Mouse (Mus musculus): ENCODE measurements around the gene Amer2.
A peak's percentile ranks its signal among the peaks of the same experiment; 100 is the strongest.

Amer2 gene

DNA sequence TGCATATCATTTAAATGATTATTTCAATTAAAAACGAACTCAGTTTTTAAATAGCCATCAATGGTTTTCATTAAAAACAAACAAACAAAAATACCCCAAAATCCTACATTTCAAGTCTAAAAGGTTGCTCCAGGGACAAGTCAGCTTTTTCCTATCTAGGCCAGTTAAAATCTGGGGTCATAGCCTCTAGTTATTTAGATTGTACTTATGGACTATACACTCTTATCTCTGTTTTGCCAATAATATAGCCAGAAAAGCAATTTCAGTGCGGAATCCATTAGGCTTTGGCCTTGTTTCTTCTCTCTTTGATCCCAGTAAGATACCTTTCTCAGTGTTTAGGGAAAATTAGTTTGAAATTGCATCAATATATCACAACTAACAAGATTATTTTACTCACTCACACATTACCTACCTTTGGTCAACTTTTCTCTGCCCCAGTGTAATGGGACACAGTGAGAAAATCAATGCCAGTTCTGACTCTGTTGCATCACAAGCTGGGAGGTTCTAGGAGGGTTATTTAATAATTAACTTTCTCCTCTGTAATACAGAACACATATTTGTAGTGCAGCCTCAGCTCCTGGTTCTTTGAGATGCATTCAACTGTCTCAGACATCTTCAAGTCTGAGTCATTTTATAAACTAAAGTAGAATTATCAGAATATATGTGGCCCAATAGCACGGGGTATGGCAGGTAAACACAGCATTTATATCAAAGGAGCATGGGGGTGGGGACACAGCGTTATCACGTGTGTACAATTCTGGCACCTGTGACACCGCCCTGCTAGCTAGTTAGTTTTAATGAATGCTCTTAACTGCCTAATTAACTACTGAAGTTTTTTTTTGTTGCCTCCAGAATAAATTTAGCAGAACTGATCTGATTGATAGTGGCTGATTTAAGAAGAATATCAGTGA lies 13.8 kb downstream of the Amer2 start:
- DNase-seq (ENCODE audit: inconsistent age in 2 of 2, low spot score in 1 of 2): no peak

DNA sequence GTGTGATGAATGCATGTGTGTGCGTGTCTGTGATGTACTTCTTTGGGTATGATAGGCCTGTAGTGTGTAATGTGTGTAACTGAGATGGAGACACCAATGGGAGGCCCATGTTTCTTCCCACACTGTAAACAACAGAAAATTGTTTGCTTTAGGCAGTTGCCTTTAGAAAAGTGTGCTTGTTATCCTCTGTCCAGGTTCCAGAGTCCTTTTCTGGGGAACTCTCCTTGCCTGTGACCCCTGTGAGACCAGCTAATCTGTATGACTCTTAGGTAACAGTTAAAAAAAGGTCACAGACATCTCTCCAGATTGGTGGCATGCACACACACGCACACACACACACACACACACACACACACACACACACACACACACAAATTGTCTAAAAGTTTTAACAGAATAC lies 15.3 kb downstream of the Amer2 start:
- no peak for DNase-seq (ENCODE audit: inconsistent age in 2 of 2, low spot score in 1 of 2)

DNA sequence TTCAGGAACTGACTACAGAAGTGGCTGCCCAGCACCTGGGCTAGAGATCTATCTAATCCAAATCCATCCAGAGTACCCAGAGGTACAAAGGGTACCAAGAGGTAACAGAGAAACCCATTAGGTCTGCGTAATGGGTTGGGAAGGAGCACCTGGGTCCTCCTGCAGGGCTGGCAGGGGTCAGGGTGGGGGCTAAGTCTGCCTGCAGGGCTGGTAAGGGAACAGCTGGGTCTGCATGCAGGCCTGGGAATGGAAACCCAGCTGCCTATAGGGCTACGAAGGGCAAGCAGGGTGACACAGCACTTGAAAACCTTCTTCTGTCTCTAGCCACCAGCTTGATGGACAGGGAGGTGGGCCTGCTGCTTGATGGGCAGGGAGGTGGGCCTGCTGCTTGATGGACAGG lies 19.1 kb downstream of the Amer2 start:
- DNase-seq (ENCODE audit: inconsistent age in 2 of 2, low spot score in 1 of 2): no peak

DNA sequence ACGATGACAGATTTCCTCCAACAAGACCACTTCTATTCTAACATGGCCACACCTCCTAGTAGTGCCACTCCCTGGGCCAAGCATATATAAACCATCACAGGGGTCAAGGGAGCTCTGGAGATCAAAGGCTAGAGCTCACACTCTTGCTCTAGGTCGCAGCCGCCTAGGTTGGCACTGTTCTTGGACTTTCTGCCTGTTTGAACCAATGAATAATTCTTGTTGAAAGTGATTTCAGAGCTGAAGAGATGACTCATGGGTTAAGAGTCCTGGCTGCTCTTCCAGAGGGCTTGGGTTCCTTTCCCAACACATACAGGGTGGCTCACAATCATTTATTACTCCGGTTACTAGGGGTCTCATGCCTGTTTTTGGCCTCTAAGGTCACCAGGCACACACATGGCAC lies 24.3 kb downstream of the Amer2 start:
- DNase-seq (ENCODE audit: inconsistent age in 2 of 2, low spot score in 1 of 2): peak in 1 of 2 experiments; percentile 59

DNA sequence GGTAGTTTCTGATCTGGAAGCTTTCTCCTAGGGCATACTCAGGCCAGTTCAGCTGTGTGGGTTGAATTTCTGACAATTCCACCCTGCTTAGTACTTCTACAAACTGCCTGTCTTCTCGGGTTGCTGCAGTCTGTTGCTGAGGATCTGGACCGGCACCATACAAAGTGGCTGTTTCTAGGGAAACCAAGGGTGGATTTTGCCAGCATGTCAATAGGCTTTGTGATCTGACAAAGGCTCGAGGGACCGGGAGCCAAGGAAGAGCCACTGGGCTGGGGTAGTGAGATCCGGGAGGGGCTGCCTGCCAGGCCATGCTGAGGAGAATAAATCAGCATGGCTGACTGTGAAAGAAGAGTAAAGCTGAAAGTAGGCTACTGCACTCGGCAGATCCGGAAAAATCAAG lies 25.8 kb downstream of the Amer2 start:
- no peak for DNase-seq (ENCODE audit: inconsistent age in 2 of 2, low spot score in 1 of 2)

DNA sequence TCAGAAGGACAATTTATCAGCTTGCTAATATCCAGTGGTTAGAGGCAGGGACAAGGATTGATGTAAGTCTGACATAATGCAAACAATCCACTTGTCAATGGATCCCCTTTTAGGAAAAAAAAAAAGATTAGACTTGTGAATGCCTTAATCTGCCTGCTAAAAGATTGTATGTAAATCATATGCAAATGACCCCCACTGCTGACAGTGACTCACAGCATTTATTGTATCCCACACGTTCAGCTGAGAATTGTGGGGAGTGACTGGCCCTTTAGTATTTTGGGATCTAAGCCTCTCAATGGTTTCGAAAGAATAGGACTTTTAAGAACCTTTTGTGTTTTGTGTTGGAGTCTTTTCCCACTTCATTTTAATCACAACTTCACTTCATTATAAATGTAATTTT lies 30.2 kb downstream of the Amer2 start:
- no peak for DNase-seq (ENCODE audit: inconsistent age in 2 of 2, low spot score in 1 of 2)

DNA sequence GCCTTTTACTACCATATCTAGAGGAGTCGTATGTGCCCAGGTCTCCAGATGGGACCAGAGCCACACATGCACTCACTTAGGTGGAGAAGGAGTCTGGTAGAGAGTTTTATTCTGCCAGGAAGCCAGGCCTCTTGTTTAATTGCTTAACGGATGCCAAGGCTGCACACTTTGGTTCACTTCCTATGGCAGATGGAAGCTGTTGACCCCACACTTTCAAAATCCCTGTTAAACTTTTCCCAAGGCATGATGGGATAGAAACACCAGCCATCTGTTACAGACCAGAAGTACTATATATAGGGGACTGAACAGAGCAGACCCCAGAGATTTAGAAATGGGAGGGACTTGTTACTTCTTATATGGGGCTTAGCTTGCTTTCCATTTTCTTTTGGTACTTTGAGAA lies 32.8 kb downstream of the Amer2 start:
- DNase-seq (ENCODE audit: inconsistent age in 2 of 2, low spot score in 1 of 2): no peak

DNA sequence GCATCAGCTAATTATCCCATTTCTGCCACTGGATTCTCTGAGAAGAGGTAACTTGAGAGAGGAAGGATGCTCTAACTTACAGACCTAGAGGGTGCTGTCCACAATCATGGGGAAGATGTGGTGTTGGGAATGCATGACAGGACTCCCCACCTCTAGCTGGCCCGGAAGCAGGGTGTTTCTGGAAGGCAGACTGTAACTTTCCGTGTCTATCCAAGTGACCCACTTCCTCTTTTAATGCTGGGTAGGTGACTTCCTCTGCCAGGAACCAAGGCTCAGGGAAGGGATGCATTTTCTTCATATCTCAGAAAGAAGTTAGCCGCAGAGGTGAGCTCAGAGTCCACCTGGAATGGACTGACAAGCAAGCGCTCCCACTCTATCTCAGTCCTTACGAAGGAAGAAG lies 33.5 kb downstream of the Amer2 start:
- DNase-seq (ENCODE audit: inconsistent age in 2 of 2, low spot score in 1 of 2): no peak

DNA sequence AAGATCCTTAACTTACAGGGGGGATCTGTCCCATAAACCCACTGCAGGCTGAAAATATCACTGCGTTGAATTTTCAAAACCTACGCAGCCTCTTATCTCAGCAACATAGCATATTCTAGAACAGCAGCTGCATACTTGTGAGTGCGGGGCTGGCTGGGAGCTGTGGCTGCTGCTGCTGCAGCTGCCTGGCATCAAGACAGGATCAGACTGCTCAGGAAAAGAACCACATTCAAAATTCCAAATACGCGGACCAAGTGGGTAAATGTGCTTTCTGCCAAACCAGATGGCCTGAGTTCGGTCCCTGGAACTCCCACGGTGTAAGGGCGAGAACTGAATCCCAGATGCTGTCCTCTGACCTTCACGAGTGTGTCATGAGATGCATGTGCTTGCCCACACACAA lies 34.3 kb downstream of the Amer2 start:
- no peak for DNase-seq (ENCODE audit: inconsistent age in 2 of 2, low spot score in 1 of 2)

DNA sequence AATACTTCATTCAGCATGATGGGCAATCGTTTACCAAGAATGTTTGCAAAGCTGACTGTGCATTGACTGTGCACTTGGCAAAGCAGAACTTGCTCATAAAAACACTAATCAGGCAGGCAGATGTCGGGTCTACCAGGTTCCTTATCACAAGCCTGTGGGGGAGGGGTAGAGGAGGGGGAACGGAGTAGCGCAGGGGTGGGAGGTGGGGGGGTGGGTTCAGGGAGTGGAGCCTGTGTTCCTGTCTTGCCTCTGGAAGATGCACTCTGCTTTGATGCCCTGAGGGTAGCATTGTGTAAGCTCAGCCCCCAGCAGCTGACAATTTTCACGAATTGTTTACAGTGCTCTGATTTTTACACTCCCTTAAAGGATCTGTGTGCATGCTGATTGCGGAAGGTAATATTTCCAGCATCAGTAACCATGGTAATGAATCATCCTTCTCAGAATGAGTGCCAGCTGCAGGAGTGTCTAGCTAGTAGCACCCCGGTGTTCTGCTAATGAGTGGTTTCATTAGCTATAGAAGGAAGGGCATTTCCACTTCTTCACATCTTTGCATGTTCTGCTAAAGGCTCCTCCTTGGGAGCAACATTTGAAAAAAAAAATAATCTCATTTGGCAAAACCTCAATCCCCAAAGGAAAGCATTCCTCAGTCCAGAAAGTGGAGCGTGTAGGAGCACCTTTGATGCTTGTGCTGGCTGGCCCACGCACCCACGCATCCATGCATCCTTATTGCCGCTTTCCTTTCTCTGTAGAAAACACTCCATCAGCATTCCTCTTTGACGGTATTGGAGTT lies 36.8 kb downstream of the Amer2 start:
- peak in 1 of 2 experiments; percentile 59 for DNase-seq (ENCODE audit: inconsistent age in 2 of 2, low spot score in 1 of 2)

DNA sequence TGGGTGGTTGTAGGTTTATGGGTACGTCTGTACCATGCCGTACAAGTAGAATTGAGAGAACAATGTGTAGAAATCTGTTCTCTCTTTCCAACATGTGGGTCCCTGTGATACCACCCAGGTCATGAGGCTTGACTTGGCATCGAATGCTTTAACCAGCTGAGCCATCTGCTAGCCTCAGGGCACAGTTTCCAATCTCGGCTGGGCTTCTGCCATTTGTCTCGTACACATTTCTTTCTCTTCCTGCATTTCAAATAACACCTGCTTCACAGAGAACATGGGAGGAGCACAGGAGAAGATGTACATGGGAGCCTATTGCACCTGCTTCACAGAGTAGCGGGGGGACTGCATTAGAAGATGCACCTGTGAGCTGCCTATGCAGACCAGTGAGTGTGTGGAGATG lies 38.2 kb downstream of the Amer2 start:
- DNase-seq (ENCODE audit: inconsistent age in 2 of 2, low spot score in 1 of 2): no peak

DNA sequence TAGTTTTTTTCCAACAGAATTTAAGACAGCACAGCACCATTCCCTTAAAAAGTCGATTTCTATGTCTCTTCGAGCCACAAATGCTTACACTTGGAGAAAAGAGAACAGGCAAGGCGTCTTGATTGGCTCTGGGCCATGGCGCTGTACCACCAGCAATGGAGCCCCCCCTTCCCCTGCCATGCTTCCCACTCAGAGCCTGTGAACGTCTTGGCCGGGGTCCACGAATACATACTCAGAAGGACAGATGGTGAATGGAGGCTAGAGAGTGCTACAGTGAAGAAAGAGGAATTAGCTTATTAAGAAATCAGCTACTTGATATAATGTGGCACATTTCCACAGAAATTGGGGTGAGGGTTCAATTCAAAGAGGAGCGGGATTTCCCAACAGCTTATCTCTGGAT lies 41.6 kb downstream of the Amer2 start:
- peak in 1 of 2 experiments; percentile 44 for DNase-seq (ENCODE audit: inconsistent age in 2 of 2, low spot score in 1 of 2)

DNA sequence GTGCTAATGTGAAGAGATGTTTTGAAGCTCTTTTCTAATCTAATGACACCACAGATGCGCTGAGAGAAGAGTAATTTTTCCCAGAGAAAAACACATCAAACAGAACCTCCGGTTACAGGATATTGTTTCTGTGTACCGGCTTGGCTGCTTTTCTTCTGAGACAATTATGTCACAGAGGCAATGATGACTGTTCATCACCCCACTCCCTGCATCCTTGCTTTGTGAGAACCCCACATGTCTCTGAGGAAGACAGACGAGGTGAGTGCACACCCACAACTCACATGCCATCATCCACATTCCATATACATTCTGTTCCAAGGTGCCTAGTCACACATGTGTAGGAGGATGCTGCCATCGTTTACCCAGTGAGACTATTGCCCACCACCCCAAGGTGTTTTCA lies 44.9 kb downstream of the Amer2 start:
- DNase-seq (ENCODE audit: inconsistent age in 2 of 2, low spot score in 1 of 2): no peak

DNA sequence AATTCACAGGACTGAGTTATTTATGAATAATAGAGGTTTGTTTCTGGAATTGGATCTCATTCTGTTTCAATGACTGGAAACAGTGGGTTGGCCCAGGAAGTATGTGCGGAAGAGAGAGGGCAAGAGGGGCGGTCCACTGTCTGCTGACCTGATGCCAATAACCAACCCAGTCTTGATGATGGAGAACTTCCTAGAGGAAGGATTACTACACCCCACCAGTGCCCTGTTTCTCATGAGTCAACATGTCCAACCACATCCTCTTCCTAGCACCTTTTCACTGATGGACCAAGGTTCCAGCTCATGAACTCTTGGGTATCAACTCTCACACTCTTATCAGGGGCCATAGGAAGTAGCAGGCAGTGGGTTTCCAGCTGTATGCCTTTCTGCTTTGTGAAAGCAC lies 49.9 kb downstream of the Amer2 start:
- no peak for DNase-seq (ENCODE audit: inconsistent age in 2 of 2, low spot score in 1 of 2)

DNA sequence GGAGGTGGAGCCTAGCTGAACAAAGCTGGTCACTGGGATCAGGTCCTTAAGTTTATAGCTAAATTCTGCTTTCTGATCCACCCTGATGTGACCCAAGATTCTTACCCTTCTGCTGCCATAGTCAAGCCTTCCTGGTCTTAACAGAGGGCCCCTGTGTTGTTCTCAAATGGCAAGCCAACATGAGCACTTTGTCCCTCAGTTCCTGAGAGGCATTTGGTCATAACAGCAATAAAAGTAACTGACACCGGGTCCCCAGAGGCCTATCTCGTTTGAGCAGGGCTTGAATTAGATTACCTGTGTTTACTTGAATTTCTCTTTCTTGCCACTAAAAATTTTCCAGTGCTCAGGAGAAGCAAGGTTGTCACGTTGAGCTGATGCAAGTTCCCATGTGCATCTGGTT lies 51.1 kb downstream of the Amer2 start:
- no peak for DNase-seq (ENCODE audit: inconsistent age in 2 of 2, low spot score in 1 of 2)

DNA sequence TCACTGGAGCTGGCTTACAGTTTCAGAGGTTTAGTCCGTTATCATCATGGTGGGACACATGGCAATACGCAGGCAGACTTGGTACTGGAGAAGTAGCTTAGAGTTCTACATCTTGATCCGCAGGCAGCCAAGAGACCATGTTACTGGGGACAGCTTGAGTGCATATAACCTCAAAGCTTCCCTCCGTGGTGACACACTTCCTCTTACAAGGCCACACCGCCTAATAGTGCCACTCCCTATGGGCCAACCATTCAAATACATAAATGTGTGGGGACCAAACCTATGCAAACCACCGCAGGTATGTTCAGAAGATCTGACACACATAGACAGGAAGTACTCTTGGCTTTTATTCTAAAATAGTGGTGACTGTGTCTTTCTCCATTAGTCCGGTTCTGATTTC lies 52.5 kb downstream of the Amer2 start:
- no peak for DNase-seq (ENCODE audit: inconsistent age in 2 of 2, low spot score in 1 of 2)

DNA sequence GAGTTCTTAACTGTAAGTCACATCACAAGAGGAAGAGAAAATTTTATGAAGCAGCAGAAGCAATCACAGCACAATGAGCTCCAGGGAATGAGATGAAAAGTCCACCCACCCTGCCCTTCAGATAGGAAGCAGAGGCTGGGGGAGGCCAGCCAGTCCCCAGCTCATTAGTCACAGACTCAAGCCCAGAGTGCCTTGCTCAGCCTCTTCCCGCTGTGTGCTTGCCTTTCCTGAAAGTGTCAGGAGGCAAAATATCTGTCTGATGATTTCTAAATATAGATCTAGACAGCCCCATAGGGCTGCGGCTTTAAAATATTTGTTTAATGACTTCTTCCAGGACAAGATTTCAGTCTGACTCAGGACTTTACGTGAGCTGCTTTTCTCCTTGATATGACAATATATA lies 54.8 kb downstream of the Amer2 start:
- DNase-seq (ENCODE audit: inconsistent age in 2 of 2, low spot score in 1 of 2): no peak

DNA sequence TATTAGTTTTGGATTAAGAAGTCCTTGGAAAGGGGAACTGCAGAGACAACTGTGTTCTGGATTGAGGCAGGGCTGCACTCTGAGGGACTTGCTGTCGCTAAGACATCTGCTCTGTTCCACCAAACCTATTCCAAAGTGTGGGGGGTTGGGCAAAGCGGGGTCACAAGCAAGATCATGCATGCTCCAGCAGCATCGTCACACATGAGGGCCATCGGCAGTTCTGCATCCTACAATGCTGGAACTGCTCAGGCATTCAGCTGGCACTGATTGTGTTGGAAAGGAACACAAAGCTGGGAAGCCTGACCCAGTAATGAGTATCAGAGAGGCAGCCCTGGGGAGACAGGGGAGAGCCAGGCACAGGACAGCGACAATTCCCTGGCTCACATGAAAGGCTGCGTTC lies 56.5 kb downstream of the Amer2 start:
- DNase-seq (ENCODE audit: inconsistent age in 2 of 2, low spot score in 1 of 2): no peak

DNA sequence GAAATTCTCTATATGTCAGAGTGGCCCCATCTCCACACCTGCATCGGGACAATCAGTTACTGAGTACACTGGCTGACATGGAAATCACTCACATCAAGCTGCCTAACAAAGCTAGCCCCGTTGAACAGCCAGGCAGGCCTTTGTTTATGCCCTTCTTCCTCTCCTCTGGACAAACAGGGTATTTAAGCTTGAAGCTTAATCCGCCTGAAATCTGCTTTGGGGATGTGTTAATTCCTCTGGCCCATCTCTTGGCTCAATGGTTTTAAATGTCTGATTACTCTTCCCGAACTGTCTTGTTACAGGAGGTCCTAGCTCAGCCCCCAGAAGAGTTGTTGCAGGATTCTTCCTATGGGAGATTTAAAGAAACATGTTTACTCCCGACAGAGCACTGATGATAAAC lies 58.5 kb downstream of the Amer2 start:
- no peak for DNase-seq (ENCODE audit: inconsistent age in 2 of 2, low spot score in 1 of 2)

DNA sequence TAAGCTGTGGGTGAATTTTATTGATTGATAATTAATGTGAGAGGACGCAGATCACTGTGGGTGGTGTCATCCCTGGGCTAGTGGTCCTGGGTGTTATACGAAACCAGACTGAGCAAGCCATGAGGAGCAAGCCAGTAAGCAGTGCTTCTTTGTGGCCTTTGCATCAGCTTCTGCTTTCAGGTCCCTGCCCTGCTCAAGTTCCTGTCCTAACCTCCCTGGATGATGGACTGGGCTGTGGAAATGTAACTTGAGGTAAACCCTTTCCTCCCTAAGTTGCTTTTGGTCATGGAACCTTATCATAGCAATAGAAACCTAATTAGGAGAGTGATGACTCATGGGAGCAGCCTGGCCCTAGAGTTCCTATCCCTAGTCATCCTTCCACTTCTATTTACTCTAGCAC lies 59.1 kb downstream of the Amer2 start:
- DNase-seq (ENCODE audit: inconsistent age in 2 of 2, low spot score in 1 of 2): no peak

DNA sequence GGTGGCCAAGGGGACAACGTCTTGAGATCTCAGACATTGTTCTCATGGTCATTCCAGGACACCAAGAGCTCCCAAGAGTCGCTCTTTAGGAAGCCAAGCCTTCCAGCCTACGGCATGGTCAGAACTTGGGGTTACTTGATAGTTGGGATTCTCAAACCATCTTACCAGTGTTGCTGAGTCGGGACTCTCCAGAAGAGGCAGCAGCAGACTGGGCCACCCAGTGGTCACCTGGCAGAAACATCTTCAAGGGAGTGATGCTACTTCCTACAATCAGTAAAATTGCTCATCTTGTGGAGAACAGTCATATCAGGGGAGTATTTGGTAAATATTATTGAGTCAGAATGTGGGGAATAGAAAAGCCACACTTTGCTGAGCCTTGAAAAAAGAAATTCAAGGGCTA lies 62.5 kb downstream of the Amer2 start:
- peak; percentile 21 to 65 for DNase-seq (ENCODE audit: inconsistent age in 2 of 2, low spot score in 1 of 2)

DNA sequence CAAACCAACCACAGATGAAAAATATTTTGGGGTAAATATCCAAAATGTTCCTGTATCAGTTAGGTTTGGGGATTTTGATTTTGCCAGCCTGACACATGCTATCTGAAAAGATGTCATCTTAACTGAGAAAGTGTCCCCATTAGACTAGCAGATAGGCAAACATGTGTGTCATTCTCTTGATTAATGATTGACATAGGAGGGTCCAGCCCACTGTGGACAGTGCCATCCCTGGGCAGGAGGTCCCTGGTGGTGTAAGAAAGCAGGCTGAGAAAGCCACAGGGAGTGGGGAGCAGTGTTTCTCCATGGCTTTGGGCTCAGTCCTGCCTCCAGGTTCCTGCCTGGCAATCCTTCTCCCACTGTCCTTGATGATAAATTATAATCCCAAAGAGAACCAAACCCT lies 63.3 kb downstream of the Amer2 start:
- DNase-seq (ENCODE audit: inconsistent age in 2 of 2, low spot score in 1 of 2): no peak
